Mouse (Mus musculus) embryonic fibroblast, embryonic 13.5 days (primary cell): Measurements from ENCODE around the gene Zdhhc9.

Source experiments
- CTCF ChIP-seq: IDR thresholded peaks from 2 replicates; pipeline ENCODE4 v1.5.1; 2011; ENCODE audit warnings: mild to moderate bottlenecking, control low read depth, low read length, moderate library complexity, borderline replicate concordance; ENCODE audit not compliant: insufficient read depth
- POLR2A ChIP-seq: IDR thresholded peaks from 2 replicates; pipeline ENCODE4 v1.6.1; 2011; ENCODE audit warnings: low read depth, mild to moderate bottlenecking, control low read depth, low read length, moderate library complexity

GRCm38 (mm10) chrX:48124132-48125071, 84.3 kb downstream of the Zdhhc9 start:
- peak; percentile 22; the same call in 1 of the 2 replicates for TF ChIP-seq CTCF
- TF ChIP-seq POLR2A, result no peak
